Mouse (Mus musculus) MEL (cell line): ENCODE data around the gene Edem3.

Experiments used
- BHLHE40 ChIP-seq: IDR thresholded peaks from 2 replicates; pipeline ENCODE4 v1.6.1; 2012; ENCODE audit warnings: low read depth, mild to moderate bottlenecking, inconsistent platforms, low read length, improper control_type of control experiment, borderline replicate concordance
- CTCF ChIP-seq, 3 experiments: IDR thresholded peaks in 2 of 3; conservative IDR thresholded peaks in 1 of 3; 2 replicates each; pipeline ENCODE4 v1.5.1; 2011 to 2012; ENCODE audit warnings: low read length in 3 of 3, low read depth in 2 of 3, mild to moderate bottlenecking in 2 of 3, improper control_type of control experiment in 1 of 3, inconsistent platforms in 1 of 3, mixed read lengths in 1 of 3, moderate library complexity in 1 of 3; ENCODE audit not compliant: control insufficient read depth in 1 of 3, insufficient read depth in 1 of 3, poor library complexity in 1 of 3, severe bottlenecking in 1 of 3
- GABPA ChIP-seq: IDR thresholded peaks from 2 replicates; pipeline ENCODE4 v1.6.1; 2012; ENCODE audit warnings: low read depth, mild to moderate bottlenecking, inconsistent platforms, low read length, improper control_type of control experiment, moderate library complexity
- HCFC1 ChIP-seq: IDR thresholded peaks from 2 replicates; pipeline ENCODE4 v1.6.1; 2012; ENCODE audit warnings: low read depth, mild to moderate bottlenecking, inconsistent platforms, low read length, improper control_type of control experiment, moderate library complexity
- MAZ ChIP-seq: IDR thresholded peaks from 2 replicates; pipeline ENCODE4 v1.6.1; 2012; ENCODE audit warnings: low read depth, mild to moderate bottlenecking, inconsistent platforms, low read length, improper control_type of control experiment
- MEF2A ChIP-seq: IDR thresholded peaks from 2 replicates; pipeline ENCODE4 v1.6.1; 2014; ENCODE audit warnings: low read depth, mild to moderate bottlenecking, inconsistent platforms, low read length, improper control_type of control experiment; ENCODE audit not compliant: poor library complexity, insufficient replicate concordance, severe bottlenecking; ENCODE audit errors: extremely low read depth
- MYC ChIP-seq: IDR thresholded peaks from 2 replicates; pipeline ENCODE4 v1.6.1; 2011; ENCODE audit warnings: low read depth, mild to moderate bottlenecking, low read length, improper control_type of control experiment, moderate library complexity
- NRF1 ChIP-seq: IDR thresholded peaks from 2 replicates; pipeline ENCODE4 v1.6.1; 2014; ENCODE audit warnings: low read depth, mild to moderate bottlenecking, inconsistent platforms, low read length, improper control_type of control experiment, moderate library complexity; ENCODE audit not compliant: poor library complexity, insufficient read depth, severe bottlenecking
- POLR2A ChIP-seq, 2 experiments: IDR thresholded peaks; 2 replicates each; pipeline ENCODE4 v1.6.1; 2011 to 2012; ENCODE audit warnings: low read length in 2 of 2, mild to moderate bottlenecking in 2 of 2, control low read depth in 1 of 2, improper control_type of control experiment in 1 of 2, low read depth in 1 of 2, moderate library complexity in 1 of 2; ENCODE audit not compliant: control insufficient read depth in 1 of 2, insufficient read depth in 1 of 2, poor library complexity in 1 of 2
- SMC3 ChIP-seq: IDR thresholded peaks from 2 replicates; pipeline ENCODE4 v1.6.1; 2011; ENCODE audit warnings: low read depth, low read length, improper control_type of control experiment
- TAL1 ChIP-seq: IDR thresholded peaks from 2 replicates; pipeline ENCODE4 v1.6.1; 2012; ENCODE audit warnings: mild to moderate bottlenecking, inconsistent platforms, low read length, moderate library complexity, mixed read lengths
- TBP ChIP-seq: IDR thresholded peaks from 2 replicates; pipeline ENCODE4 v1.8.0; 2011; ENCODE audit warnings: low read depth, low read length, improper control_type of control experiment
- USF1 ChIP-seq: IDR thresholded peaks from 2 replicates; pipeline ENCODE4 v1.6.1; 2014; ENCODE audit warnings: low read depth, mild to moderate bottlenecking, inconsistent platforms, low read length, improper control_type of control experiment, moderate library complexity

DNA sequence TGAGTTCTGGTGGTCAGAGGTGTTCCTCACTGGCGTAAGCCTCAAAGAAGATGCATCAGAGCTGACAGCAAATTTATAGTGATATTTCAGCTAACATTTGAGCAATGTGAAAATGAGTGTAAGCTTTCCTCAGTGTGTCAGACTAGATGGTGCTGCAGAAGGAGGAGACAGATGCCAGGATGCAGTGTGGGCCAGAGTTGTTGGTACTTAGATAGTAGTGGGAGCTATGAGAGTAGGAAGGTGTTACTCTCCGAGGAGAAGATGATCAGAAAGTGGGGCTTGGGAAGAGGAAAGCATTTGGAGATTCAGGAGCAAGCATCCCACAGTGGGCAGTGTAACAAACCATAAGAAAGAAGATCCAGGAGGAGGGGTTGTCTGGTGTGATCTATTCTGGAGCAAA lies 22.4 kb downstream of the Edem3 start:
- no peak for TF ChIP-seq POLR2A (IDR thresholded peaks at IDR 0.05; ENCODE audit: control insufficient read depth in 1 of 2, insufficient read depth in 1 of 2, low read depth in 1 of 2, low read length in 2 of 2, poor library complexity in 1 of 2)
- no peak for TF ChIP-seq NRF1
- no peak for TF ChIP-seq MEF2A
- TF ChIP-seq SMC3, result no peak
- TF ChIP-seq MAZ, result no peak
- TF ChIP-seq BHLHE40, result no peak
- no peak for TF ChIP-seq TBP
- TF ChIP-seq GABPA, result no peak
- no peak for TF ChIP-seq USF1
- TF ChIP-seq CTCF (IDR thresholded peaks at IDR 0.05 in 2 of 3, conservative IDR thresholded peaks at IDR 0.05 in 1 of 3; ENCODE audit: control insufficient read depth in 1 of 3, insufficient read depth in 1 of 3, low read depth in 2 of 3, low read length in 3 of 3, poor library complexity in 1 of 3, severe bottlenecking in 1 of 3), result no peak
- no peak for TF ChIP-seq HCFC1
- TF ChIP-seq MYC, result no peak
- TF ChIP-seq TAL1, result no peak
